Mouse (Mus musculus) G1E (cell line): ENCODE measurements around the gene BC067074.

Source experiments
- CTCF ChIP-seq: IDR thresholded peaks from 2 replicates; pipeline ENCODE4 v1.5.1; 2012; ENCODE audit warnings: low read depth, low read length, inconsistent platforms, mixed read lengths
- GATA1 ChIP-seq: IDR thresholded peaks from 2 replicates; pipeline ENCODE4 v1.6.1; 2012; ENCODE audit warnings: borderline replicate concordance, low read length, inconsistent platforms, mixed read lengths

GRCm38 (mm10) chr13:113292001-113292400, 958 bp upstream of the BC067074 start:
- TF ChIP-seq CTCF (no peak), GATA1 (no peak)
